Mouse (Mus musculus) hindbrain, postnatal 0 days (tissue): Measurements from ENCODE around the gene Slc22a23. TPM values are rescaled to one million over a fixed set of nuclear protein-coding genes. Genes with fewer than 3 reads are reported as not detected.
A peak's percentile ranks its signal among the peaks of the same experiment; 100 is the strongest.

Experiments used
- ATAC-seq: fragments of 200-750 bp; cut with Nextera tagmentation; 2 replicates; pipeline ENCODE4 v1.8.0; 2017; ENCODE audit warnings: mild to moderate bottlenecking, moderate TSS enrichment, moderate library complexity
- DNase-seq: peaks from one replicate; pipeline ENCODE4 v3.0.0-alpha.2; 2015; ENCODE audit warnings: low spot score
- H3K27ac ChIP-seq: fragments of 300-500 bp; sonication (generic); 2 replicates; pipeline ENCODE4 v1.5.1; 2014; ENCODE audit warnings: mild to moderate bottlenecking
- H3K27me3 ChIP-seq: fragments of 300-500 bp; sonication (generic); 2 replicates; pipeline ENCODE4 v1.6.1; 2014; ENCODE audit warnings: low read length, mixed read lengths; ENCODE audit not compliant: insufficient read depth
- H3K36me3 ChIP-seq: fragments of 300-500 bp; sonication (generic); 2 replicates; pipeline ENCODE4 v1.6.1; 2014; ENCODE audit warnings: low read length, mixed read lengths; ENCODE audit not compliant: insufficient read depth
- H3K4me1 ChIP-seq: fragments of 300-500 bp; sonication (generic); 2 replicates; pipeline ENCODE4 v1.6.1; 2014; ENCODE audit warnings: antibody characterized with exemption, low read length, mixed read lengths; ENCODE audit not compliant: insufficient read depth
- H3K4me2 ChIP-seq: fragments of 300-500 bp; sonication (generic); 2 replicates; pipeline ENCODE4 v1.6.1; 2014; ENCODE audit warnings: low read depth, mild to moderate bottlenecking, low read length, moderate library complexity, mixed read lengths
- H3K4me3 ChIP-seq: fragments of 300-500 bp; sonication (generic); 2 replicates; pipeline ENCODE4 v1.5.1; 2014; ENCODE audit warnings: low read length
- H3K9ac ChIP-seq: fragments of 300-500 bp; sonication (generic); replicated peaks from 2 replicates; pipeline ENCODE4 v1.6.1; 2014; ENCODE audit warnings: mild to moderate bottlenecking, low read length, moderate library complexity, mixed read lengths
- H3K9me3 ChIP-seq: fragments of 300-500 bp; sonication (generic); 2 replicates; pipeline ENCODE4 v1.6.1; 2016; ENCODE audit warnings: low read length, mixed read lengths
- CTCF ChIP-seq: IDR thresholded peaks from 2 replicates; pipeline ENCODE4 v1.5.1; 2016; ENCODE audit warnings: antibody characterized with exemption, control low read depth, low read depth
- WGBS: fragments of 180-500 bp; shearing (Covaris S2); extraction: QIAGEN DNeasy Blood & Tissue Kit; methylation state at CpG from one replicate; pipeline ENCODE4 v1.1.7; 2014; 5-methylcytosine and 5-hydroxymethylcytosine counted together
- polyA plus RNA-seq: library from polyadenylated mRNA; unstranded; fragments of >200 nt; fragmentation: Nextera tagmentation; extraction: Ambion mirVana; gene quantifications from 2 replicates; pipeline ENCODE4 v1.2.1, GENCODE M21; 2015
- total RNA-seq: library from RNA; depleted of rRNA; stranded (reverse); fragments of >200 nt; gene quantifications from 2 replicates; pipeline ENCODE4 v1.2.3, GENCODE M21; 2014

Slc22a23 gene
- total and polyA plus RNA-seq, 2 experiments from 2014 or later = 12.9 to 136 TPM

- Histone ChIP-seq H3K9ac (no peak overlapping the region), H3K4me3 (no peak overlapping the region), H3K4me2 (no peak overlapping the region; the same call in 1 of the 2 replicates), H3K4me1 (peaks cover 8% of the 10 kb centered on the region), H3K27me3 (no peaks in the 10 kb centered on the region), H3K27ac (peak overlapping the region; percentile 60; the same call in 1 of the 2 replicates), H3K36me3 (no peaks in the 10 kb centered on the region), H3K9me3 (no peaks in the 10 kb centered on the region)
- no peak for TF ChIP-seq CTCF
- DNase-seq = peak; percentile 63
- WGBS = 47% methylated on average over 4 of the region's 5 CpGs
- no peak for ATAC-seq
These were observed 191.5 kb downstream of the Slc22a23 start for GRCm38 (mm10) chr13:34153254-34154011.

GRCm38 (mm10) chr13:34152695-34153094 is 192.3 kb downstream of the Slc22a23 start:
- no peaks in the 10 kb centered on the region for H3K36me3 ChIP-seq
- H3K4me1 ChIP-seq = peaks cover 12% of the 10 kb centered on the region
- no peaks in the 10 kb centered on the region for H3K9me3 ChIP-seq
- no peak overlapping the region for H3K27ac ChIP-seq
- H3K4me3 ChIP-seq = no peak overlapping the region
- WGBS = 79% methylated on average over 7 of the region's 7 CpGs
- no peak for TF ChIP-seq CTCF
- ATAC-seq (no peak), DNase-seq (no peak)
- no peak overlapping the region for H3K4me2 ChIP-seq
- H3K27me3 ChIP-seq = no peaks in the 10 kb centered on the region
- H3K9ac ChIP-seq = no peak overlapping the region

DNA sequence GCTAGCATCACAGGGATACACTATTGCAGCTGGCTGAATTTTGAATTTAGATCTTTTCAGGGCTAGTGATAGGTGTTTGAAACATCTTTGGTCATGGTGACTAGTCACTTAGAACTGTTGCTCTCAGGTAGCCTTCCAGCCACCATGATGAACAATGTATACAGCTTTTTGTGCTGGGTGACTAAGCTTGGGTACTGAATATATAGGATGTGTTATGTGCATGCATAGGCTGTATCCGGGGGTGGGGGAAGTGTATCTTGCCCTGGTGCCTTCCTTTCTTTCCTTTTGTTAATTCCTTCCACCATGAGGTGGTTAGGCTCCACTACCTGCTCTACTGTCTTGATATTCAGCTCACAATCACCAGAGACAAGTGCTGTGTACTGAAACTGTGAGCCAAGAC is 193.6 kb downstream of the Slc22a23 start:
- no peaks in the 10 kb centered on the region for H3K36me3 ChIP-seq
- no peaks in the 10 kb centered on the region for H3K27me3 ChIP-seq
- H3K4me3 ChIP-seq = no peak overlapping the region
- no peak overlapping the region for H3K9ac ChIP-seq
- no peak for ATAC-seq
- no peak for TF ChIP-seq CTCF
- WGBS = 94% methylated on average over 1 of the region's 1 CpGs
- no peak overlapping the region for H3K27ac ChIP-seq
- DNase-seq = no peak
- H3K4me1 ChIP-seq = peaks cover 15% of the 10 kb centered on the region
- H3K9me3 ChIP-seq = no peaks in the 10 kb centered on the region
- no peak overlapping the region for H3K4me2 ChIP-seq

GRCm38 (mm10) chr13:34150271-34151027 is 194.5 kb downstream of the Slc22a23 start:
- Histone ChIP-seq H3K36me3 (no peaks in the 10 kb centered on the region), H3K9me3 (no peaks in the 10 kb centered on the region), H3K4me2 (peak overlapping the region; percentile 57), H3K27me3 (no peaks in the 10 kb centered on the region), H3K9ac (peak overlapping the region; percentile 52), H3K4me1 (peaks cover 15% of the 10 kb centered on the region), H3K4me3 (peak overlapping the region; percentile 24), H3K27ac (peak overlapping the region; percentile 92)
- DNase-seq (peak; percentile 85), ATAC-seq (0 out of 2 replicates have a peak, but pooled peaks have one; percentile 4)
- TF ChIP-seq CTCF = no peak
- WGBS = 7% methylated on average over 19 of the region's 19 CpGs

DNA sequence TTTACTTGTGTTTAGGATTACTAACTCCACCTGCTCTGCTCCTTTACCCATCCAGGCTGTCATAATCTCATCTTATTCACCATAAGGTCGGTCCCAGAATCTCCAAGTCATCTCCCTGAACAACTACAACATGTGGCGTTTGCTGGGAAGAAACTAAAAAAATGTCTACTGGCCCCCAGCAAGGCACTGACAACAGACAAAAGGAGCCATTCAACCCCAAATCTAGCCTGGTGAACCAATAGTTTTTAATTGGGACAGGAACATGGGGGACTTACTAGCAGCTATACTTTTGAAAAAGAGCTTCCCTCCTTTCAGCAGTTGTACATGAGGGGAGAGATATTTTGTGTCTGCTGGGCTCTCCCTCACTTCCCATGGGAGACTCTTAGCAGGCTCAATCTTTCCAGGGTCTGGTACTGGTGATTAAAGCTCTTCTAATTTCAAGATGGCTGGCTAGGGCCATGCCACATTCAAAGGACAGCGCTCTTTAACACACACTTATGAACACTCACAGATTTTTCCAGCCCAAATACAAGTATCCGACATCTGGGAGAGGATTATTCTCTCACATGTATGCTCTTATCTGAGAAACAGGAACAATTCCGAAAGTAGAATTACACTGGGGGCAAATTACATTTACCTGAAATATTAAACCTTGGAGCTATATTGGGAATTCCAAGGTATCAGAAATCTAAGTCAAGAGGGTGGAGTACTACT is 195.4 kb downstream of the Slc22a23 start:
- ATAC-seq (no peak), DNase-seq (peak; percentile 34)
- TF ChIP-seq CTCF = no peak
- peak overlapping the region; percentile 92 for H3K27ac ChIP-seq
- peaks cover 15% of the 10 kb centered on the region for H3K4me1 ChIP-seq
- WGBS = 37% methylated on average over 5 of the region's 5 CpGs
- peak overlapping the region; percentile 32 for H3K4me3 ChIP-seq
- no peaks in the 10 kb centered on the region for H3K9me3 ChIP-seq
- H3K27me3 ChIP-seq = no peaks in the 10 kb centered on the region
- H3K36me3 ChIP-seq = no peaks in the 10 kb centered on the region
- H3K4me2 ChIP-seq = peak overlapping the region; percentile 57
- H3K9ac ChIP-seq = peak overlapping the region; percentile 52

DNA sequence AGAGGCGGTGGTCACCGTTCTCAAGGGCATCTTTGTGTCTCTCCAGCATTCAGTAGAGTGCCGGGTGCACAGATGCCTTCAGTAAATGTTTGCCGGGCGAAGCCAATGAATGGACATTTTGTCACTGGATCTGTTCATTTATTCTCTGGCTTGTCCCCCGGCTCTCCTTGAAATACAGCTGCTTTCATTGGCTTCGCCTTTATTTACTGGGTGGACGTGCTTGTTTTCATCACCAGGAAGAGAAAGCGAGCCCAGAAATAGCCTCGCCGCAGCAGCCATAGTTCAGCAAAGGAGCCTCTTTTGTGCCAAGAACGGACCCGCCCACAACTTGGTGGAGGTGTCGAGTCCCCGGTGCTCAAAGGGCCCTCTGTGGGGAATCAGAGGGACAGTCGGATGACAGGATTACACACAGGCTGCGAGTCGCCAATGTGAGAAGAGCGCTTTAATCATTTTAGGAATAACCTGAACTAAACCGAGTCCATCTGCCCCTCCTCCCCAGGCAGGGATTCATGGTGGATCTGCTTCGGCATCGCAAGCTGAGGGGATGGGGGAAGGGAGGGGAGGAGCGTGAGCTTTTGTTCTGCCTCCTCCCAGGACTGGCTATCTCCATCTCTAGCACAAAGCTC is 196.1 kb downstream of the Slc22a23 start:
- Histone ChIP-seq H3K9ac (peak overlapping the region; percentile 52), H3K36me3 (no peaks in the 10 kb centered on the region), H3K27ac (peak overlapping the region; percentile 92), H3K27me3 (no peaks in the 10 kb centered on the region), H3K4me3 (peak overlapping the region; percentile 32), H3K4me2 (peak overlapping the region; percentile 57), H3K9me3 (no peaks in the 10 kb centered on the region), H3K4me1 (peaks cover 9% of the 10 kb centered on the region)
- ATAC-seq (peak; percentile 90), DNase-seq (peak; percentile 93)
- peak; percentile 38; the same call in 1 of the 2 replicates for TF ChIP-seq CTCF
- WGBS = under 1% methylated on average over 23 of the region's 23 CpGs
